Mouse (Mus musculus): ENCODE data around the gene Abcc5. TPM values are rescaled to one million over a fixed set of nuclear protein-coding genes. Genes with fewer than 3 reads are reported as not detected.
"Not testable (repeated sequence)": the region's sequence is repeated elsewhere in the genome, so short reads cannot be mapped to it uniquely, and the experiment has no call there.

Gene Abcc5
- polyA plus RNA-seq (2016; fragmentation: Nextera tagmentation; extraction: Ambion mirVana): 57.1 and 59.8 TPM in 2 replicates

DNA sequence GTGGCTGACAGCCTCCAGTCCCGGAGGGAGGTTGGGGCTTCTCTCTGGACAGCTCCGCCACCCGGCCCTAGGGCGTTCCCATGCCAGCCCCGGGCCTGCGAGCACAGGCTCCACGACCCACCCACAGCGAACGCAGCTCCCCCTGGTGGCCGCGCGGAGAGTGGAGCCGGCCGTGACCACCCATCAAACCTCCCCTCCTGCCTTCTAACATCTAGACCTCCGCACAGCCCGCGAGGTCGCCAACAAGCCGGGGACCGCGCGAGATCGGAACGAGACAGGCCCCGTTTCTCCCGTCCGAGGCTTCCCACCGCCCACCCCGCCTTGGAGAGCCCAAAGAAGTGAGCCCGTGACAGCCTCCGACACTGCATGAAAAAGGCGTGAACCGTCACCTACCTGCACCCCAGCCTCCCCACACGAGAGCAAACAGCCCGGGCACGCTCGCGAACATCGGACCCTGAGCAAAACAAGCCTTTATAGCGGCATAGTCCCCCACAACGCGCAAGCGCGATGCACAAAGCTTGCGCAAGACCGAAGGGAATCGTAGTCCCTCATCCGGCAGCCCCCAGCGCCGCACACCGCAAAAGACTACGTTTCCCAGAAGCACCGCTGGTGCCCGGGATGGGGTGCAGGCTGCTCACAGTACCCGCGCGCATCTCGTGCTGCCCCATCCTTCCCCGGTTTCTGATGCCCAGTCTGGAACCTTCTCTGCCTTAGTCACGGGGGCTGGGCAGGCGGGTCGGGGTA, at the start of gene Abcc5:
Abcc5 (minus strand) TSS at position 540 of the 744 bp plus-strand sequence.
- Histone ChIP-seq H3K4me3 (peak within 1 kb of the TSS; percentile 57), H3K4me1 (peaks cover 20% of the 10 kb centered on the region), H3K36me3 (replicated peaks) (peaks cover 11% of the 10 kb centered on the region), H3K27me3 (ENCODE audit: poor library complexity, severe bottlenecking) (no peaks in the 10 kb centered on the region), H3K9me3 (no peaks in the 10 kb centered on the region), H3K27ac (peak within 1 kb of the TSS; percentile 83)
- peak; percentile 88 for DNase-seq (ENCODE audit: extremely low spot score, low spot score)
- WGBS: under 1% methylated on average over 62 of the region's 62 CpGs

DNA sequence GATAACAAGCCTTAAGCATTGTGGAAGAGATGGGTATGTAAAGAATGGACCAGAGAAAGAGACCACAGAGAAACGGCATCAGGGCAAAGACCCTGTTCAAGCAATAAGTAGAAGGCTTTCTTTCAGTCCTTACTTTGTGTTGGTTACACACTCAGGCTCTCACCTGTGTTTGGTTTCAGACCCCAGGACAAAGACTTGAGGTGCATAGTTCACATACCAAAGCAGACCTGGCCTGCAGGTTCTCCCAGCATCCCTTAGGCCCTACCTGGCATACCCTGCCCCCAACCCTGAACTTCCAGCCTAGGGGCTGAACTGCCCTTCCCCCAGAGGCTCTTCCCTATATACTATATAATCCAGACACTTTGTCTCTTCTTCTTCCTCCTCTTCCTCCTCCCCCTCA, 49.1 kb upstream of the Abcc5 start:
- Histone ChIP-seq H3K27ac (no peak overlapping the region), H3K9me3 (no peaks in the 10 kb centered on the region), H3K36me3 (replicated peaks) (no peaks in the 10 kb centered on the region), H3K4me3 (no peak overlapping the region), H3K27me3 (ENCODE audit: poor library complexity, severe bottlenecking) (no peaks in the 10 kb centered on the region), H3K4me1 (peaks cover 9% of the 10 kb centered on the region; the same call in 1 of the 2 replicates)
- DNase-seq (ENCODE audit: extremely low spot score, low spot score): no peak
- 79% methylated on average over 1 of the region's 1 CpGs for WGBS

DNA sequence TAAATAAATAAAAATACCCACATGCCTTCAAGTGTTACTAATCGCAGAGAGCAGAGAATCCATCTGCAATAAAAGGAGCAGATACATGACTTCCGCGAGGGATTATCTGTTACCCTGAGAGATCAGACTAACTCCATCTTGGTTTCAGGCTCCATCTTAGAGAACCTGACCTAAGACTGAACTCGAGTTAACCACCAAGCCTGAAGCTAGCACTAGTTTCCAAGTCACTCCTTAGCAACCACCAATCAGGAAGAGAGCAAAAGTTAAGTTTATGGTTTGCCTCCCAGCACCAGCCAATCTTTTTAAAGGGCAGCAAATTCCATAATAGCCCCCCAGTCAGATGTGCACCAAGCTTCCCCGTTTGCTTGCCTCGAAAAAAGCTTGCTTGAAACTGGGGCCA, 48.6 kb upstream of the Abcc5 start:
- no peaks in the 10 kb centered on the region for H3K27me3 ChIP-seq (ENCODE audit: poor library complexity, severe bottlenecking)
- H3K27ac ChIP-seq: no peak overlapping the region
- no peaks in the 10 kb centered on the region for H3K36me3 ChIP-seq (replicated peaks)
- WGBS: 90% methylated on average over 6 of the region's 6 CpGs
- peaks cover 9% of the 10 kb centered on the region; the same call in 1 of the 2 replicates for H3K4me1 ChIP-seq
- H3K9me3 ChIP-seq: no peaks in the 10 kb centered on the region
- no peak for DNase-seq (ENCODE audit: extremely low spot score, low spot score)
- H3K4me3 ChIP-seq: no peak overlapping the region

DNA sequence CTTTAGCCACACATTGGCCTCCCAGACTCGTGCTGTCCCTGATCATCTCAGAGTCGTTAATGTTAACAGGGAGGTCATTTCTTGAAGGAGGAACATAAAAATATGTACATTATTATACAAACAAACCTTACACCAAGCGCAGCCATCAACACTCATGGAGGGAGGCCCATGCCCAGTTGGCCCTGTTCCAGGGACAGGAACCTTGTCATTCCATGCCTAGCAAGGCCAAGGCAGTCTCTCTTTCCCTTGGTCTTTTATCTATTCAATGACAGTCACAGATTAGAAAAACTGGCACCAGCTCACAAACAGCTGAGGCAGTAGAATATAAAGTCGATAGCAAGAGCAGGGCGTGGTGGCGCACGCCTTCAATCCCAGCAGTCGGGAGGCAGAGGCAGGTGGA, 48.0 kb upstream of the Abcc5 start:
- 96% methylated on average over 8 of the region's 8 CpGs for WGBS
- Histone ChIP-seq H3K9me3 (no peaks in the 10 kb centered on the region), H3K27ac (no peak overlapping the region), H3K27me3 (ENCODE audit: poor library complexity, severe bottlenecking) (no peaks in the 10 kb centered on the region), H3K4me1 (peaks cover 9% of the 10 kb centered on the region; the same call in 1 of the 2 replicates), H3K36me3 (replicated peaks) (no peaks in the 10 kb centered on the region), H3K4me3 (no peak overlapping the region)
- no peak for DNase-seq (ENCODE audit: extremely low spot score, low spot score)

DNA sequence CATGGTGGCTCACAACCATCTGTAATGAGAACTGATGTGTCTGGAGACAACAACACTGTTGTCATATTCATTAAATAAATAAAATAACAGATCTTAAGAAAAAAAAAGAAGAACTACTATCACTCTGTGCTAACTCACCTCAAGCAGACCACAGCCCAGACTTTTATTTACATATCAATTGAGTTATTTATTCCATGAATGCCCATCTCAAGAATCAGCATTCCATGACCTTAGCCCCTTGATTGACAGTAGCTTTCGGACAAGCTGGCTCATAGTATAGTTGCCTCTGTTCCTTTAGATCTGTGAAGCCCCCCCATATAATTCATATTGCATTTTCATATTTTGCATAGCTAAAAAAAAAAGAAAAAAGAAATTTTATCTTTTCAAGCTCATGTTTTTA, 47.6 kb upstream of the Abcc5 start:
- Histone ChIP-seq H3K4me1 (peaks cover 9% of the 10 kb centered on the region; the same call in 1 of the 2 replicates), H3K36me3 (replicated peaks) (no peaks in the 10 kb centered on the region), H3K4me3 (no peak overlapping the region), H3K27ac (no peak overlapping the region), H3K9me3 (no peaks in the 10 kb centered on the region), H3K27me3 (ENCODE audit: poor library complexity, severe bottlenecking) (no peaks in the 10 kb centered on the region)
- DNase-seq (ENCODE audit: extremely low spot score, low spot score): no peak
- WGBS: 91% methylated on average over 1 of the region's 1 CpGs

DNA sequence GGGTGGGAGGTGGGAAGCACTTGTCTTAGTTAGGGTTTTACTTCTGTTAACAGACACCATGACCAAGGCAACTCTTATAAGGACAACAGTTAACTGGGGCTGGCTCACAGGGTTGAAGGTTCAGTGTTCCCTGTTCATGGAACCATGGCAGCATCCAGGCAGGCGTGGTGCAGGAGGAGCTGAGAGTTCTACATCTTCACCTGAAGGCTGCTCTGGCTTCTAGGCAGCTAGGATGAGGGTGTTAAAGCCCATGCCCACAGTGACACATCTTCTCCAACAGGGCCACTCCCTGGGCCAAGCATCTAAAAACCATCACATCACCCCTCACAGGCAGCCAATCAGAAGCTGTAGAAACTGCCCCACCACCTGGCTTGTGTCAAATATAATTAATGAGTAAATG, 45.5 kb upstream of the Abcc5 start:
- Histone ChIP-seq H3K4me1 (no peaks in the 10 kb centered on the region), H3K27ac (no peak overlapping the region), H3K4me3 (no peak overlapping the region), H3K27me3 (ENCODE audit: poor library complexity, severe bottlenecking) (no peaks in the 10 kb centered on the region), H3K36me3 (replicated peaks) (no peaks in the 10 kb centered on the region), H3K9me3 (no peaks in the 10 kb centered on the region)
- 80% methylated on average over 1 of the region's 1 CpGs for WGBS
- DNase-seq (ENCODE audit: extremely low spot score, low spot score): no peak

DNA sequence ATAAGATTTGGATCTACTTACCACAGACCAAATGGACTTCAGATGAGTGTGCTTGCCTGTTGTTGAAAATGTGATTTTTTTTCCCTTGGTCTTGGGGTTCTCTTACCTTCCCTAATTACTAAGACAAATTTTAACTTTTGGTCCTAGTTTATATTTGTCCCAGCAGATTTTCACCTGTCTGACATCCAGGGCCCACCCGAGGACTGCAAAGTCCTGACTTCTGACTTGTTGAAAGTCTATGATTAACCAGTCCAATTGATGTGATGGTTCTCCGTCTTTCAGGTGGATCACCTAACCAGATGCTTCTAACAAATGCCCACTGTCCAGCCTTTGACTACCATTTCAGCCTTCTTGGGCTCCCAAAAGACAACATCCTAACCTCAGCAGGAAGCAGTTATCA, 44.8 kb upstream of the Abcc5 start:
- Histone ChIP-seq H3K4me1 (no peaks in the 10 kb centered on the region), H3K4me3 (no peak overlapping the region), H3K9me3 (no peaks in the 10 kb centered on the region), H3K27ac (no peak overlapping the region), H3K36me3 (replicated peaks) (no peaks in the 10 kb centered on the region), H3K27me3 (ENCODE audit: poor library complexity, severe bottlenecking) (no peaks in the 10 kb centered on the region)
- 89% methylated on average over 2 of the region's 2 CpGs for WGBS
- no peak for DNase-seq (ENCODE audit: extremely low spot score, low spot score)

DNA sequence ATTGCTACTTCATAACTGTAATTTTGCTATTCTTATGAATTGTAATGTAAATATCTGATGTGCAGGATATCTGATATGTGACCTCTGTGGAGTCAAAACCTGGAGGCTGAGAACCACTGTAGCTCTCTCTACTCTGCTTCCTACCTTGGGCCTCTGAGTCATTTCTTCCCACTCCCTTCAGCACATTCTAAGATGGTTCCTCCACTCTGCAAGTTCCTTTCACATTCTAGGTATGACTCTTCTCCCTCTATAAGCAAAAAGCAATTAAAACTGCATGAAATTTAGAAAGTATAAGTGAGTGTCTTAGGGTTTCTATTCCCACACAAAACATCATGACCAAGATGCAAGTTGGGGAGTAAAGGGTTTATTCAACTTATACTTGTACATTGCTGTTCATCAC, 38.5 kb upstream of the Abcc5 start:
- H3K27me3 ChIP-seq (ENCODE audit: poor library complexity, severe bottlenecking): no peaks in the 10 kb centered on the region
- no peaks in the 10 kb centered on the region for H3K36me3 ChIP-seq (replicated peaks)
- no peaks in the 10 kb centered on the region for H3K9me3 ChIP-seq
- H3K4me1 ChIP-seq: no peaks in the 10 kb centered on the region
- H3K4me3 ChIP-seq: no peak overlapping the region
- no peak overlapping the region for H3K27ac ChIP-seq
- no peak for DNase-seq (ENCODE audit: extremely low spot score, low spot score)

DNA sequence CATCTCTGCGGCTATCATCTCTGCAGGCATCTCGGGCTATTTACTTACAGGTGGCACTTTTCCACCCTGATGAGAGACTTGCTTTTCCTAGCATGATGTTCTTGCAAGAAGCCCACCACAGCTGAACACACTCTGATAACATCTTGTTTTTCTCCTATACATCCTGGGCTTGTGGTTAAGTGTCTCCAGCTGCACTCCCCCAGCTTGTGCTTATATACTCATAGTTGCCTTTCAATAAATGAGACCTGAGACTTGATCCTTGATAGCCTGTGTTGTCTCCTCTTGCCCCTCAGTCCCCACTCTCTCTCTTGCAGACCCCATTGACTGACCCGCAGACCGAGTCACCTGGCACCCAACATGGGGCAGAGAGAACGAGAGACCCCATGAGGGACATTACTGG, 32.5 kb upstream of the Abcc5 start:
- H3K36me3 ChIP-seq (replicated peaks); DNase-seq (ENCODE audit: extremely low spot score, low spot score); H3K4me3 ChIP-seq; H3K27ac ChIP-seq; H3K27me3 ChIP-seq (ENCODE audit: poor library complexity, severe bottlenecking); H3K9me3 ChIP-seq; H3K4me1 ChIP-seq: not testable (repeated sequence)
- 98% methylated on average over 5 of the region's 5 CpGs for WGBS

DNA sequence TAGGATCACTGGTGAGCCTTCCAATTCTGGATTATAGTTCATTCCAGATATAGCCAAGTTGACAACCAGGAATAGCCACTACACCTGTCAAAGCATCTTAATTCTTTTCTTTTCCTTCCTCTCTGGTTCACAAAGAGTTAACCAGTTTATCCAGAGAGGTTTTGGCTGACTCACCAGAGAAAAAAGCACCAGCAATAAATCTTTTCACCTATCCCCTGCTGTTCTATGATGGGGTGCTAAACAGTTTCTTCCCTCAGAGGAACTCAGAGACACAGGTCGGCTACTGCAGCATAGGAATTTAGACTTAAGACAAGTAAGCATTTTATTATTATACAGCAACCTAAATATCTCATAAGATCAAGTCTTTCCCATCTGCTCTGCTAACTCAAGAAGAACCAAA, 29.9 kb upstream of the Abcc5 start:
- no peak for DNase-seq (ENCODE audit: extremely low spot score, low spot score)
- Histone ChIP-seq H3K36me3 (replicated peaks) (no peaks in the 10 kb centered on the region), H3K9me3 (no peaks in the 10 kb centered on the region), H3K27ac (no peak overlapping the region), H3K27me3 (ENCODE audit: poor library complexity, severe bottlenecking) (no peaks in the 10 kb centered on the region), H3K4me1 (no peaks in the 10 kb centered on the region), H3K4me3 (no peak overlapping the region)
- 57% methylated on average over 1 of the region's 1 CpGs for WGBS

DNA sequence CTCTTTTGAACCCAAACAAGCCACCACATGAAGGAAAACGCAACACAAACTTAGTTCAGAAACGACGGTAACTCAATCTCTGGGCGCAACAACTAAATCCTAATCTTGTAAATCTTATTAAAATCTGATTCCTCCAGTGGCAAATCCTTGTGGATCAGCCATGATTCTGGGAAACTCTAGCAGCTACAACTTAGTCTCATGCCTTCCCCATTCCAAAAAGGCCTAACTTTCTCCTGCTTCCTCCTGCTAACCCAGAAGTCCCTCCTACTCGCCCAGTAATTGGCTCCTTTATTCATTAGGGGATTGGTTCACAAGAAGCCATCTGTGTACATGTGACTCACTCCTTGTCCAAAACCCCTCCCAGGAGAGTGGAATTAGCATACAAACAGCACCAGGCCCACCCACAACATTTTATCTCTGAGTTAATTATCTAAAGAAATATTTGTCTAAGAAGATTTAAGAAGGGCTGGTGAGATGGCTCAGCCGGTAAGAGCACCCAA, 28.0 kb upstream of the Abcc5 start:
- DNase-seq (ENCODE audit: extremely low spot score, low spot score): no peak
- Histone ChIP-seq H3K4me3 (no peak overlapping the region), H3K27ac (no peak overlapping the region), H3K9me3 (no peaks in the 10 kb centered on the region), H3K27me3 (ENCODE audit: poor library complexity, severe bottlenecking) (no peaks in the 10 kb centered on the region), H3K4me1 (0 out of 2 replicates have a peak, but pooled peaks cover under 1% of the 10 kb centered on the region), H3K36me3 (replicated peaks) (no peaks in the 10 kb centered on the region)
- WGBS: 95% methylated on average over 6 of the region's 6 CpGs

DNA sequence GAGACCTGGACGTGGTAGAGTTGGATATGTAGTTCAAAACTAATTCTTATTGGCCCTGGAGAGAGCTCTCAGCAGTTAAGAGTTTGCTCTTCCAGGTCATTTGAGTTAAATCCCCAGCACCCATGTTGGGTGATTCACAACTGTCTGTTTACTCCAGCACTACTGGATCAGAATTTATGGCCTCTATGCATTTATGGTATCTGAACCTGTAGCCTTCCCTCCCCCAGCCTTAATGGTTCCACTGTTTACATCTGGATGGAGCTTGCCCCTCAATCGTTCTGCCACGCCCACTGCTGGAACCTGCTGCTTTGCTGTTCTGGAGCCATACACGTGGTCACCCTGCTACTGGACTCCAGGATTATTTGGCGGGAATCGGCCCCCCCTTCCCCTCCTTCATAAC, 25.6 kb upstream of the Abcc5 start:
- Histone ChIP-seq H3K4me3 (no peak overlapping the region), H3K27ac (no peak overlapping the region), H3K27me3 (ENCODE audit: poor library complexity, severe bottlenecking) (no peaks in the 10 kb centered on the region), H3K9me3 (no peaks in the 10 kb centered on the region), H3K36me3 (replicated peaks) (no peaks in the 10 kb centered on the region), H3K4me1 (0 out of 2 replicates have a peak, but pooled peaks cover 3% of the 10 kb centered on the region)
- DNase-seq (ENCODE audit: extremely low spot score, low spot score): no peak
- WGBS: 84% methylated on average over 6 of the region's 6 CpGs

DNA sequence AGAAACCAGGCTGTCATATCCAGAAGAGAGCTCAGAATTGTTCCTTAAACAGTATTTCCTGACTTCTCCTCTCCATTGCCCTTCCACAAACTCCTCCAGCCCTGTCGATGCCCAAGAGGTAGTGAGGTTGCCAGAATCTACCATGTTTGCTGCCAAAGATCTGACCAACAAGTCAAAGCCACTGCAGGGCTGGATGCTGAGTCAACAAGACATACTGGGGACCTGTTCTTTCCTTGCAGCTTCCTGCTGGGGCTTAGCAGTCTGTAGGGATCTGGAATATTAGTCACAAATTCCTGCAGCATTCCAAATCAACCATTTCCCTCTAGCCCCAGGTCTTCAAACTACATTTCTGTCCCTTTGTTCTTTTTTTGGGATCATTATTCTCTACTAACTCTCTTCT, 19.7 kb upstream of the Abcc5 start:
- Histone ChIP-seq H3K27me3 (ENCODE audit: poor library complexity, severe bottlenecking) (no peaks in the 10 kb centered on the region), H3K4me1 (peaks cover 7% of the 10 kb centered on the region; the same call in 1 of the 2 replicates), H3K9me3 (no peaks in the 10 kb centered on the region), H3K27ac (no peak overlapping the region), H3K36me3 (replicated peaks) (no peaks in the 10 kb centered on the region), H3K4me3 (no peak overlapping the region)
- DNase-seq (ENCODE audit: extremely low spot score, low spot score): no peak
- 84% methylated on average over 1 of the region's 1 CpGs for WGBS

Data from forebrain, embryonic 10.5 days (tissue).